10 mouse cellular contexts compared by ENCODE assay signal in the genomic region with DNA sequence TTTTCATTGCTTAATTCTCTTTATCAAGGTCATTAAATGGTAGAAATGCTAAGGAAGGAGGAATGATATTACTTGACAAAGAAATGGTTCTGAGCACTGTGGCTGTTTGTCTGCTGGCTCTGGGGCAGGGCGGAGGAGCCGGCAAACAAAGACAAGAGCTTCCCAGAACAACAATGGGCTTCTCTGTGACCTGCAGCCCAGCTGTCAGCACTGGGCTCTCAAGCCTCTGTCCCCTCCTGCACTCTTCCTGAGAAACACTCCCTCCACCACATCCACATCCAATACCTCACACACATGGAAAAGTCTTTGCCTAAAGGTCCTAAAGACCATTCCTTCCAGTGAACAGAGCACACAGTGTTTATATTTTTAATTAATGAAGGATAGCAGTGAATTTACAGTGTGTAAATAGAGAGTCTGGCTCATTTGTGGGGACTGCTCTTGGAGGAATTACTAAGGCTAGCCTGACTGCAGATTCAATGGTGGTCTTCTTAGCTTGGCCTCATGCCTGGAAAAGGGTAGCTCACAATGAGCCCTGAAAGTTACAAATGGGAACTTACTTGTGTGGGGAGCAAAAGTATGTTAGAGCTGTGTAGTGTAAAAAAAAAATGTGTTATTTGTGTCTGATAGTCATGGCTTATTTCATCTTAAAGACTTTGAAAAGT. TPM values are rescaled to one million over a fixed set of nuclear protein-coding genes. Genes with fewer than 3 reads are reported as not detected.
A peak's percentile ranks its signal among the peaks of the same experiment; 100 is the strongest.
DNase-seq lines count a peak whose midpoint lies in the region; ATAC-seq and TF ChIP-seq lines count a peak whose summit lies in the region.
"Had no signal": no experiment of that assay in that cellular context is flagged by ENCODE, and none has a peak within 500 bp of the region (broad histone marks: within the 10 kb centered on the region; RNA-seq: fewer than 3 reads in every experiment).

No protein-coding gene starts in this region.

- WGBS in heart, postnatal 0 days: 29% methylated on average over 2 of the region's 2 CpGs
- 14% methylated on average over 2 of the region's 2 CpGs for WGBS in hindbrain, embryonic 14.5 days
- 12% methylated on average over 2 of the region's 2 CpGs for WGBS in neural tube, embryonic 12.5 days
- WGBS in heart, adult 2 months: 29% methylated on average over 2 of the region's 2 CpGs

- TF ChIP-seq CTCF in heart, postnatal 0 days (IDR thresholded peaks at IDR 0.05; ENCODE audit: low read depth): no peak
- no peak for TF ChIP-seq CTCF in heart, adult 2 months (IDR thresholded peaks at IDR 0.05)

- H3K79me2 ChIP-seq in heart, adult 2 months (replicated peaks; ENCODE audit: control insufficient read depth, insufficient read depth, low read length): no peaks in the 10 kb centered on the region

- TF ChIP-seq POLR2A in heart, adult 2 months (IDR thresholded peaks at IDR 0.05; ENCODE audit: insufficient read depth, low read depth, low read length): no peak

- ATAC-seq in heart, postnatal 0 days (ENCODE audit: insufficient read depth, low read depth): peak; percentile 39; the same call in 1 of the 2 replicates
- ATAC-seq in hindbrain, embryonic 14.5 days (ENCODE audit: low FRiP score): peak; percentile 59; the same call in 1 of the 2 replicates
- peak; percentile 54 for ATAC-seq in neural tube, embryonic 12.5 days (ENCODE audit: low FRiP score, low read depth)
- ATAC-seq: activated CD4-positive, CD25-positive, alpha-beta regulatory T cell, adult 4 months had no signal

- no peak overlapping the region for H3K4me3 ChIP-seq in heart, postnatal 0 days (ENCODE audit: low read depth, low read length)
- no peak overlapping the region for H3K4me3 ChIP-seq in hindbrain, embryonic 14.5 days (replicated peaks; ENCODE audit: low read length)
- H3K4me3 ChIP-seq in neural tube, embryonic 12.5 days: no peak overlapping the region
- H3K4me3 ChIP-seq in heart, adult 2 months: no peak overlapping the region

- TF ChIP-seq EP300 in heart, postnatal 0 days (IDR thresholded peaks at IDR 0.05; ENCODE audit: low read depth): no peak
- TF ChIP-seq EP300 in heart, adult 2 months (IDR thresholded peaks at IDR 0.05; ENCODE audit: insufficient read depth, low read depth, low read length): no peak

- DNase-seq in heart, postnatal 0 days (ENCODE audit: low spot score): no peak
- no peak for DNase-seq in heart, adult 9 months (ENCODE audit: low spot score in 2 of 2)
- DNase-seq in embryo, embryonic 11 days: peak; percentile 50
- no peak for DNase-seq in hindbrain, embryonic 14.5 days (ENCODE audit: low spot score)
- DNase-seq in liver: no peak
- DNase-seq in heart, adult 2 months: no peak
- DNase-seq in urinary bladder, postnatal 14 days (ENCODE audit: low spot score): no peak

- intact Hi-C loops in heart, adult 2 months (cut with DNase I): no loop called here

- H3K9me3 ChIP-seq in heart, postnatal 0 days (replicated peaks; ENCODE audit: control insufficient read depth, low read length): no peaks in the 10 kb centered on the region
- H3K9me3 ChIP-seq in hindbrain, embryonic 14.5 days (ENCODE audit: control insufficient read depth, low read length): no peaks in the 10 kb centered on the region
- no peaks in the 10 kb centered on the region for H3K9me3 ChIP-seq in neural tube, embryonic 12.5 days

- no peak overlapping the region for H3K9ac ChIP-seq in heart, postnatal 0 days (replicated peaks; ENCODE audit: low read depth, low read length)
- H3K9ac ChIP-seq in hindbrain, embryonic 14.5 days: no peak overlapping the region
- no peak overlapping the region for H3K9ac ChIP-seq in neural tube, embryonic 12.5 days
- no peak overlapping the region for H3K9ac ChIP-seq in heart, adult 2 months (ENCODE audit: low read depth, low read length)
- H3K9ac ChIP-seq: liver, embryonic 14.5 days had no signal

- H3K36me3 ChIP-seq in heart, postnatal 0 days (replicated peaks; ENCODE audit: control insufficient read depth, insufficient read depth, low read length): no peaks in the 10 kb centered on the region
- H3K36me3 ChIP-seq in hindbrain, embryonic 14.5 days (replicated peaks; ENCODE audit: control insufficient read depth, insufficient read depth): no peaks in the 10 kb centered on the region
- H3K36me3 ChIP-seq in neural tube, embryonic 12.5 days: no peaks in the 10 kb centered on the region
- H3K36me3 ChIP-seq in heart, adult 2 months (ENCODE audit: control insufficient read depth, insufficient read depth, low read length): no peaks in the 10 kb centered on the region

- H3K4me1 ChIP-seq in heart, postnatal 0 days (ENCODE audit: control insufficient read depth, insufficient read depth): no peaks in the 10 kb centered on the region
- H3K4me1 ChIP-seq in hindbrain, embryonic 14.5 days (replicated peaks; ENCODE audit: control insufficient read depth, insufficient read depth, low read length): no peaks in the 10 kb centered on the region
- no peaks in the 10 kb centered on the region for H3K4me1 ChIP-seq in neural tube, embryonic 12.5 days
- H3K4me1 ChIP-seq in heart, adult 2 months (ENCODE audit: control insufficient read depth, insufficient read depth, low read length): no peaks in the 10 kb centered on the region

- H3K27me3 ChIP-seq in heart, postnatal 0 days (ENCODE audit: control insufficient read depth, insufficient read depth, low read length): no peaks in the 10 kb centered on the region
- H3K27me3 ChIP-seq in hindbrain, embryonic 14.5 days (ENCODE audit: control insufficient read depth, insufficient read depth, low read length): no peaks in the 10 kb centered on the region
- H3K27me3 ChIP-seq in neural tube, embryonic 12.5 days (replicated peaks): no peaks in the 10 kb centered on the region
- no peaks in the 10 kb centered on the region for H3K27me3 ChIP-seq in heart, adult 2 months (ENCODE audit: control insufficient read depth, insufficient read depth, low read length)

- no peak overlapping the region for H3K27ac ChIP-seq in heart, postnatal 0 days (ENCODE audit: low read depth)
- H3K27ac ChIP-seq in hindbrain, embryonic 14.5 days: 0 out of 2 replicates have a peak overlapping the region, but pooled peaks have one; percentile 46
- H3K27ac ChIP-seq in neural tube, embryonic 12.5 days: no peak overlapping the region
- H3K27ac ChIP-seq in heart, adult 2 months: no peak overlapping the region
- H3K27ac ChIP-seq: liver, embryonic 14.5 days had no signal

- no peak overlapping the region for H3K4me2 ChIP-seq in heart, postnatal 0 days (ENCODE audit: low read depth, low read length)
- no peak overlapping the region for H3K4me2 ChIP-seq in hindbrain, embryonic 14.5 days (replicated peaks)
- no peak overlapping the region for H3K4me2 ChIP-seq in neural tube, embryonic 12.5 days (replicated peaks)

RNA-seq across cellular contexts. Expression of a gene that starts 49.1 kb away (rescaled TPM):
- 11.9 and 17.9 TPM in 2 replicates for total RNA-seq in heart, postnatal 0 days (2014; rRNA removed; ENCODE audit: low replicate concordance)
- 6.5 TPM in 2 replicates for polyA plus RNA-seq in heart, postnatal 0 days (2015; fragmentation: Nextera tagmentation; extraction: Ambion mirVana)
- polyA plus RNA-seq in hindbrain, embryonic 14.5 days (2014; fragmentation: Nextera tagmentation; extraction: Ambion mirVana): 41.9 and 50.6 TPM in 2 replicates
- polyA plus RNA-seq in neural tube, embryonic 12.5 days (2016; fragmentation: Nextera tagmentation; extraction: Ambion mirVana): 36.1 and 39.5 TPM in 2 replicates
- 1 to 10 TPM; 7.1 to 9.1 TPM for total RNA-seq in heart, adult 2 months (2021)
- polyA plus RNA-seq in heart, adult 2 months (2012; rRNA removed): 7.0 and 11.2 TPM in 2 replicates
